Mouse (Mus musculus) heart, adult 2 months (tissue): ENCODE results near the gene Cxcr5.

Experiments used
- CTCF ChIP-seq: fragments of 200-600 bp; IDR thresholded peaks from 2 replicates; pipeline ENCODE4 v1.8.1; 2022; ENCODE audit warnings: antibody characterized with exemption, mild to moderate bottlenecking, moderate library complexity
- EP300 ChIP-seq: fragments of 200-500 bp; IDR thresholded peaks from 2 replicates; pipeline ENCODE4 v1.6.1; 2011; ENCODE audit warnings: low read depth, low read length, control low read depth; ENCODE audit not compliant: insufficient read depth
- POLR2A ChIP-seq: fragments of 200-500 bp; IDR thresholded peaks from 2 replicates; pipeline ENCODE4 v1.6.1; 2011; ENCODE audit warnings: mild to moderate bottlenecking, low read depth, low read length, control low read depth; ENCODE audit not compliant: insufficient read depth

DNA sequence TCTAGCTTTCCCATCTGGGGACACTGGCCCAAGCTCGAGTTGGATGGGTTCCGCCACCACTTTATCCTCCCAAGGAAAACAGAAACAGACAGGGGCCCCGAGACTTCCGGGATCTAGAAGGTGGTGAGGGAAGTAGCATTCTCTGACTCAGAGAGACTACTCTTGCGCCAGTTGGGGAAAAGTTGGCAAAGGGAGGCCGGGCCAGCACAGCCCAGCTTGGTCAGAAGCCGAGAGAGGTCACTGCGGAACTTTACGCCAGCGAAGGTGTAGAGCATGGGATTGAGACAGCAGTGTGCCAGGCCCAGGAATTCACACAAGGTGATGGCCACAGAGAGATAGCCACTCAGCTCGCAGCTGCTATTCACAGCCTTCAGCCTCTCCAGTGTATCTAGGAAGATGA is 48.6 kb downstream of the Cxcr5 start:
- no peak for TF ChIP-seq POLR2A
- TF ChIP-seq CTCF = no peak
- TF ChIP-seq EP300 = no peak
